30 mouse cellular contexts compared by ENCODE assay signal in genomic region chr9:112938781-112939180, GRCm38 (mm10).
"Had no signal": no experiment of that assay in that cellular context is flagged by ENCODE, and none has a peak within 500 bp of the region (broad histone marks: within the 10 kb centered on the region; RNA-seq: fewer than 3 reads in every experiment).

No protein-coding gene starts in this region.

- H3K4me2 ChIP-seq: heart, embryonic 11.5 days; heart, embryonic 12.5 days; heart, embryonic 13.5 days; heart, embryonic 15.5 days; hindbrain, embryonic 12.5 days; hindbrain, embryonic 13.5 days; hindbrain, embryonic 14.5 days; hindbrain, embryonic 15.5 days; intestine, embryonic 15.5 days had no signal

- H3K9ac ChIP-seq: heart, embryonic 12.5 days; heart, embryonic 13.5 days; heart, embryonic 15.5 days; hindbrain, embryonic 12.5 days; hindbrain, embryonic 13.5 days; hindbrain, embryonic 14.5 days; hindbrain, embryonic 15.5 days; intestine, embryonic 15.5 days had no signal

- H3K27ac ChIP-seq: heart, adult 2 months; heart, embryonic 10.5 days; heart, embryonic 13.5 days; heart, embryonic 15.5 days; hindbrain, embryonic 10.5 days; hindbrain, embryonic 12.5 days; hindbrain, embryonic 13.5 days; hindbrain, embryonic 14.5 days; hindbrain, embryonic 15.5 days; hindbrain, postnatal 0 days; intestine, embryonic 15.5 days; kidney, postnatal 0 days; layer of hippocampus, adult 2 months; left cerebral cortex, adult 2 months had no signal

- H3K4me1 ChIP-seq: heart, embryonic 10.5 days; heart, embryonic 12.5 days; heart, embryonic 13.5 days; heart, embryonic 15.5 days; hindbrain, embryonic 10.5 days; hindbrain, embryonic 12.5 days; hindbrain, embryonic 13.5 days; hindbrain, embryonic 15.5 days; intestine, embryonic 15.5 days had no signal

- H3K27me3 ChIP-seq: heart, embryonic 12.5 days; heart, embryonic 13.5 days; heart, embryonic 15.5 days; hindbrain, embryonic 12.5 days; hindbrain, embryonic 13.5 days; hindbrain, embryonic 15.5 days; intestine, embryonic 15.5 days had no signal

- H3K4me3 ChIP-seq: heart, adult 2 months; heart, embryonic 10.5 days; heart, embryonic 12.5 days; heart, embryonic 13.5 days; heart, embryonic 15.5 days; hindbrain, embryonic 10.5 days; hindbrain, embryonic 12.5 days; hindbrain, embryonic 13.5 days; hindbrain, embryonic 15.5 days; intestine, embryonic 15.5 days; layer of hippocampus, adult 2 months; left cerebral cortex, adult 2 months had no signal

- H3K9me3 ChIP-seq: heart, embryonic 10.5 days; heart, embryonic 12.5 days; heart, embryonic 13.5 days; heart, embryonic 15.5 days; hindbrain, embryonic 10.5 days; hindbrain, embryonic 12.5 days; hindbrain, embryonic 13.5 days; hindbrain, embryonic 15.5 days; intestine, embryonic 15.5 days had no signal

- DNase-seq: heart, adult 18-20 months; heart, adult 2 months; heart, postnatal 10 days; heart, postnatal 14 days; heart, postnatal 36 days; heart, postnatal 4 days; kidney, adult 11 months; kidney, adult 18-20 months; kidney, postnatal 10 days; layer of hippocampus, adult 9-11 months; layer of hippocampus, postnatal 36 days had no signal

- ATAC-seq: hindbrain, embryonic 16.5 days; hindbrain, postnatal 0 days; inflammation-experienced regulatory T-cells, adult 6 months; intestine, embryonic 15.5 days; intestine, embryonic 16.5 days; intestine, postnatal 0 days had no signal

- H3K36me3 ChIP-seq: heart, embryonic 10.5 days; heart, embryonic 12.5 days; heart, embryonic 13.5 days; heart, embryonic 15.5 days; hindbrain, embryonic 10.5 days; hindbrain, embryonic 12.5 days; hindbrain, embryonic 13.5 days; hindbrain, embryonic 15.5 days; intestine, embryonic 15.5 days had no signal
